Mouse (Mus musculus): ENCODE measurements around the gene Vps52.
A peak's percentile ranks its signal among the peaks of the same experiment; 100 is the strongest.
"Not testable (repeated sequence)": the region's sequence is repeated elsewhere in the genome, so short reads cannot be mapped to it uniquely, and the experiment has no call there.

The Vps52 gene

DNA sequence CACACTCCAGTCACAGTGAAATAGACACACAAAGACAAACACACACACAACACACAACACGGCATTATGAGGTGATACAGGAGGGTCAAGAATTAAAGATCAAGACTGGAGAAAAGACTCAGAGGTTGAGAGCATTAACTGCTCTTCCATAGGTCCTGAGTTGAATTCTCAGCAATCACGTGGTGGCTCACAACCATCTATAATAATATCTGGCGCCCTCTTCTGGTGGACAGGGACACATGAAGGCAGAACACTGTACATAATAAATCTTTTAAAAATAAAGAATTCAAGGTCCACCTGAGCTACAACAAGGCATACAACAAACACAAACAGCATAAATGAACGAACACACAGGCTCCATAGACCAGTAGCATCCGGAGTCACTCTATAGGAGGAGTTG is 13.3 kb downstream of the Vps52 start:
- no peak for DNase-seq

- no peak for DNase-seq
Measured at GRCm38 (mm10) chr17:33969394-33969793, 13.8 kb downstream of the Vps52 start.

DNA sequence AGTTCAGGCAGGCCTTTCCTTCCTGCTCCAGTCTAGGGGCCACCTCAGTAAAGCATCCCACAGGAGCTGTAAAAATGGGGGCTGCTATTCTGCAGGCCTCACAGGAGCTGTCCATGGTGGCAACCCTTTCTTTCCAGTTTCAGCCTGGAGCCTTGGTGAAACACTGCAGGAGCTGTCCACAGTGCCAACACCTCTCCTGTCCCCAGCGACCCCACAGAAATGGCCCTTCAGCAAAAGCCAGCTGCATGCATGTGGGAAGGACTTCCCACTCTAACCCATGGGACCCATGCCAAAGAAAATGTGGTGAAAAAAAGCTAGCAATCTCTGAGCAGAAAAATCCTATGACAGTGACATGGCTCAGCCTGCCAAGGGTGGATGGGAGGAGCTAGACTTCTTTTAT is 17.1 kb downstream of the Vps52 start:
- no peak for DNase-seq

DNA sequence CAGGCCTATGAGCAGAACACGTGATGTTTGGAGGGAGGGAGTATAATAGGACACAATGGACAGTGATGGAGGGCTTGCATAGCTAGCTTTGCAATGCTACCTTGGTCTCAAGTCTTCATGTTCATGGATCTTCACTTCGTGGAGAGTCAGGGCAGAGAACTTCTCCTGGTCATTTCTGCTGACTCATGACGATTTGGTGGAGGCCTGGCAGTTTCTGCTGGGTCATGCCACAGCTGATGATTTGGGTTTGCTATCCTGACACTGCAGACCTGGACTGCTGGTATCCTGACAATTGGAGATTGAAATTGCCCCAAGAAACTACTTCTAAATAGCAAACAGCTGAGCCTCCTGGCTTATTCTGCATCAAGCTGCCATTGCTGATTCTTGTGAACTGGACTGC is 18.0 kb downstream of the Vps52 start:
- DNase-seq, result no peak

DNA sequence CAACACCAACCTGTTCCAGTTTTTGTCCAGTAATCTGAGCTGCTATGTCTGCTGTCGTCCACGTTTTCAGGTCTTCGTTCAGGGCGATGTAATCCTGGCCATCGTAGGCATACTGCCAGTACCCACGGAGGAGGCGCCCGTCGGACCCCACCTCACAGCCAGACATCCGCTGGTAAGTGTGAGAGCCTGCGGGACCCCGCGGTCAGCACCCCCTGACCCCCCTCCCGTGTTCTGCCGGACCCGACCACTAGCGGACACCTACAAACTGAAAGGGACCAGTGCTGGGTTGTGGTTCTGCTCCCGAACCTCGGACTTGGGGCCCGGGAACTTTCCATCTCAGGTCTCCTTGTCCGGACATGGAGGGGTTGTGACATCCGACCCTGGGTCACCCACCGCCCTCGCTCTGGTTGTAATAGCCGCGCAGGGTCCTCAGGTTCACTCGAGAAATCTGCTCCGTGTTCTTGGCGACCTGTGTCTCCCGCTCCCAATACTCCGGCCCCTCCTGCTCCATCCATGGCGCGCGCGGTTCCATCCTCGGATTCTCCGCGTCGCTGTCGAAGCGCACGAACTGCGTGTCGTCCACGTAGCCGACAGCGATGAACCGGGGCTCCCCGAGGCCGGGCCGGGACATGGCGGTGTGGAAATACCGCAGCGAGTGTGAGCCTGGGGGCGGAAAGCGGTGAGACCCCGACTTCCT is 22.4 kb downstream of the Vps52 start:
- peak; percentile 51 for DNase-seq

DNA sequence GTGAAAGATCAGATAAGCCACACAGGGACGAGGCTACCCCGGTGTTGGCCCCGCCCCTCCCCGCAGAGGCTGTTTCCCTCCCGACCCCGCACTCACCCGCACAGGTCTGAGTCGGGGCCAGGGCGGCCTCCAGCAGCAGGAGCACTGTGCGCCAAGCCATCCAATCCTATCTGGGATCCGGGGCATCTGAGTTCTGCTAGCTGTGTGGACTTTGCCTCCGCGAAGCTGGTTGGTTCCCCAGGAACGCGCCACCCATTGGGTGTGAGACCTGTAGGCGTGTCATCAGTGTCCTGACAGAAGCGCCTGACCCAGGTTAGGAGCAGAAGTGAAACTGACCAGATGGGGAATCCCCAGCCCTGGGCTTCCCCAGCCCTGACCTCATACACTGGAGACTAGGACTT is 23.0 kb downstream of the Vps52 start:
- DNase-seq, result peak; percentile 90

- no peak for DNase-seq
Measured at GRCm38 (mm10) chr17:33979512-33980050, 24.0 kb downstream of the Vps52 start.

GRCm38 (mm10) chr17:33980181-33981035 is 24.8 kb downstream of the Vps52 start:
- DNase-seq, result peak; percentile 32

DNA sequence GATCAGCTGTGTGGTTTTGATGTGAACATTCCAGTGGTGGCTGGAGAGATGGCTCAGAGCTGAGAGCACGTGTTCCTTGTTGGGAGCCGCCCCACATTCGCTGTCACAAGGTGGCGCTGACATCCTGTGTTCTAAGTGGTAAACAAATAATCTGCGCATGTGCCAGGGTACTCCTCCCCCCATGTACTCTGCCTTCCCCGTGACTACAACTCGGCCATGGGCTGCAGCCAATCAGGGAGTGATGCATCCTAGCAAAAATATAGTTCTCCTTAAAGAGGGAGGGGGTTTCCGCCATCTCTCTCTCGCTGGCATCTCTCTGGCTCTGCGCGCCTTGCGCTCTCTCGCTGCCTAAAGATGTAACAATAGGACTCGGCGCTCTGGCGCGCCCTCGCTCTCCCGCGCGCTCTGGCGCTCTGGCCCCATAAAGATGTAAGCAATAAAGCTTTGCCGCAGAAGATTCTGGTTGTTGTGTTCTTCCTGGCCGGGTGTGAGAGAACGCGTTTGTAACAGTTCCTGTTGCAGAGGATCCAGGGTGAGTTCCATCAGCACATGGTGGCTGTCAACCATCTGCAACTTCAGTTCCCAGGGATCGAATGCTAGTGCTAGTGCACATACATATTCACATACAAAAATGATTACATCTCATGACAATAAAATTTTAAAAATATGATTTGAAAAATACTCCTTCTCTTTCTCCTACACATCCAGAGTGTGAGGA is 25.7 kb downstream of the Vps52 start:
- DNase-seq, result peak; percentile 92

GRCm38 (mm10) chr17:33982136-33982535 is 26.5 kb downstream of the Vps52 start:
- peak; percentile 63 for DNase-seq

DNA sequence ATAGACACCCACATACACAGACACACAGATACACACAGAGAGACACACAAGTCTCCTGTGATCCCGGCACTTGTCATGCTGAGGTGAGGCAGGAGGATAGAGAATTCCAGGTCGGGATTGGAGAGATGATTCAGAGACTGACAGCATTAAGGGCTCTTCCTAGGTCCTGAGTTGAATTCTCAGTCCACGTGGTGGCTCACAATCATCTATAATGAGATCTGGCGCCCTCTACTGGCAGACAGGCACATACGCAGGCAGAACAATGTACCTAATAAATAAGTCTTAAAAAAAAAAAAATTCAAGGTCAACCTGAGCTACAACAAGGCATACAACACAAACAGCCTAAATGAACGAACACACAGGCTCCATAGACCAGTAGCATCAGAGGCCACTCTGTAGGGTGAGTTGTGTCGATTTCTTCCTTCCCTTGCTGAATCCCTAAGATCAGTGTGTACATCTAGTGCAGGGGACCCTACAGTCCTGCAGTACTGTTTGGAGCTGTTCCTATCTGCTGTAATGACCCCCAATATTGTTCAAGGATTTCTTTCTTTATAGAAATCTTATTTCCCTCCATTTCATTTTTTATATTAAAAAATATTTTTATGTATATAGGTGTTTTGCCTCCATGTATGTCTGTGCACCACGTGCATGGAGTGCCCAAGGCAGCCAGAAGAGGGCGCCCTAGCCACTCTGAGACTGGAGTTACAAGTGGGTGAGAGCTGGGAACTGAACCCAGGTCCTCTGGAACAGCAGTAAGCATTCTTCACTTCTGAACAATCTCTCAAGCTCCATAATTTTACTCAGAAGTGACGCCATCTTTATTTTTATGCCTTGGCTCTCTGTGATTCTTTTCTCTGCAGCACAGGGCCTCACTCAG is 36.4 kb downstream of the Vps52 start:
- DNase-seq, result peak; percentile 30

DNA sequence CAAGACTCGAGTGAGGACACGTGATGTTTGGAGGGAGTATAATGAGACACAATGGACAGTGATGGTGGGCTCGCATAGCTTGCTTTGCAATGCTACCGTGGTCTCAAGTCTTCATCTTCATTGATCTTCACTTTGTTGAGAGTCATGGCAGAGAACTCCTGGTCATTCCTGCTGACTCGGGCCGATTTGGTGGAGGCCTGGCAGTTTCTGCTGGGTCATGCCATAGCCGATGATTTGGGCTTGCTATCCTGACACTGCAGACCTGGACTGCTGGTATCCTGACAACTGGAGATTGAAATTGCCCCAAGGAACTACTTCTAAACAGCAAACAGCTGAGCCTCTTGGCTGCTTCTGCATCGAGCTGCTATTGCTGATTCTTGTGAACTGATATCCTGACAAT is 39.3 kb downstream of the Vps52 start:
- DNase-seq, result no peak

GRCm38 (mm10) chr17:33995651-33996050 is 40.0 kb downstream of the Vps52 start:
- no peak for DNase-seq

DNA sequence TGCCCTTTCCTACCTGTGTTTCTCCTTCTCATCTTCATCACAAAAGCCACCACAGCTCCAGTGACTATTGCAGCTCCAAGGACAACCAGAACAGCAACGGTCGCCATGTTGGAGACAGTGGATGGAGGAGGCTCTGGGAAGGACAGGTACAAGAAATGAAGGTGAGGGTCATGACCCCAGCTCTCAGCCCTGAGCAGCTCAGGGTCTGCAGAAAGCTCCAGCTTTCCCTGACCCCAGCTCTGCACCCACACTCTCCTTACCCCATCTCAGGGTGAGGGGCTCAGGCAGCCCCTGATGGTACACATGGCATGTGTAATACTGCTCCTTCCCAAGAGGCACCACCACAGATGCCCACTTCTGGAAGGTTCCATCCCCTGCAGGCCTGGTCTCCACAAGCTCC is 41.4 kb downstream of the Vps52 start:
- not testable (repeated sequence) for DNase-seq

DNA sequence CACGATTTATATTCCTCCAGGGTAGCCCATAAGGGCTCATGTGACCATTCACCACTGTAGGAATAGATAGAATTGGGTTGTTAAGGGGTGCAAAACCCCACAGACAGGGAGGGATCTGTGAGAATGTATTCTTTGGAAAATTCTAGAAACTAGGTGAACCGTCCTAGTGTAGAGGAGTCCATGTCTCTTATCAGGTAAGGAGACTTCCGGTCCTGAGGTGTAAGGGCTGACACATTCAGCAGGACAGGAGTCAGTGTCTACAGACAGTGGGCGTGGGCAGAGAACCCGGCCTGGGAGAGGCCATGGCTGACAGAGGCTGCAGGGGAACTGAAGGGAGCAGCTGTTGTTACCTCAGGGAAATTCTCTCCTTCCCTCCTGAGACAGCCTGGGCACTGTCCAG is 43.1 kb downstream of the Vps52 start:
- DNase-seq, result not testable (repeated sequence)

- no peak for DNase-seq
Measured at GRCm38 (mm10) chr17:33999341-34000149, 43.9 kb downstream of the Vps52 start.

GRCm38 (mm10) chr17:34000150-34000537 is 44.5 kb downstream of the Vps52 start, which contains the start of gene H2-K1:
TSS of gene H2-K1 (minus strand) at chr17:34000347.
- DNase-seq, result peak; percentile 61

GRCm38 (mm10) chr17:34000796-34001195 is 45.2 kb downstream of the Vps52 start:
- not testable (repeated sequence) for DNase-seq

- DNase-seq, result no peak
Measured at GRCm38 (mm10) chr17:34003426-34003825, 47.8 kb downstream of the Vps52 start.

GRCm38 (mm10) chr17:34006570-34006969 is 51.0 kb downstream of the Vps52 start:
- no peak for DNase-seq

DNA sequence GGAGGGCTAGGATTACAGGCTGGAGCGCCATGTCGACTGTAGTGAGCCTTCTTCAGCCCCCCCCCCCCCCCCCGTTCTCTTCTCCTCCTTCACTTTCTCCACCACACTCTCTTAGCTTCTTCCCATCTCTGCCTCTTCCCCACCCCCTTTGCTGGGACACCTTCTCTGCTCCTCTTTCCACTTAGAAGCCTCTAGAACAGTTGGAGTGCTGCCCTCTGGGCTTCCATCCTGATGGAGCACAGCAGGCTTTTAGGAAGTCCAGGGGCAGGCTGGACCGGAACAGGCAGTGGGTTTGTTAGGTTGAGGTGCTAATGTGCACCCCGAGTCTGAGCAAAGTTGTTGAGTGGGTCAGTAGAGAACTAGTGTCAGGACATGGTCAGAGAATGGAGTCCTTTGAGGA is 54.5 kb downstream of the Vps52 start:
- DNase-seq, result no peak
